Mouse (Mus musculus) ES-E14 (cell line): ENCODE measurements around the gene Olfr1248.

Source experiments
- CHD2 ChIP-seq: IDR thresholded peaks from 2 replicates; pipeline ENCODE4 v1.6.1; 2014; ENCODE audit warnings: mild to moderate bottlenecking, low read depth, low read length, inconsistent platforms
- HCFC1 ChIP-seq: IDR thresholded peaks from 2 replicates; pipeline ENCODE4 v1.6.1; 2012; ENCODE audit warnings: low read length, inconsistent platforms, borderline replicate concordance; ENCODE audit not compliant: insufficient read depth
- MAFK ChIP-seq: IDR thresholded peaks from 2 replicates; pipeline ENCODE4 v1.6.1; 2014; ENCODE audit warnings: mild to moderate bottlenecking, low read depth, low read length, inconsistent platforms; ENCODE audit not compliant: insufficient read depth
- ZC3H11A ChIP-seq: IDR thresholded peaks from 2 replicates; pipeline ENCODE4 v1.6.1; 2012; ENCODE audit warnings: low read depth, mild to moderate bottlenecking, inconsistent platforms, low read length, borderline replicate concordance
- ZNF384 ChIP-seq: IDR thresholded peaks from 2 replicates; pipeline ENCODE4 v1.6.1; 2012; ENCODE audit warnings: low read depth, low read length, inconsistent platforms

DNA sequence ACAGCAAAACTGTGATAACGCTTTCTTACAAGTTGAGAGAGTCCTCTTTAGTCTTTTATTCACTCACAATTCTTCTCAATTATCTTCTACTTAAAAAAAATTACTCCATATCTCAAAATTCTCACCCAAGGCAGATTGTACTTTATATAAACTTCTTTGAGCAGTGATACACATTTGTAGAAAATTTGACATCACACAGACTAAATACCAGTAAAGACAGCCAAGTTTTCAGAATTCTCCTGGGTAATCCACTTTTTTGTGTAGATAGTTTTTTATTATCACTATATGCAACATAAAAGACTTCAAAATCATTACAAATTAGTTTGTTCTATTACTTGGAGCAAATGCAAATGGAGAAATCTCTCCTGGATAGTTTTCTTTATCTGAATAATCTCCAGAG lies 39.7 kb downstream of the Olfr1248 start, which contains the start of gene Olfr1245:
- TF ChIP-seq MAFK: no peak
- TF ChIP-seq ZC3H11A: no peak
- TF ChIP-seq HCFC1: no peak
- no peak for TF ChIP-seq CHD2
- no peak for TF ChIP-seq ZNF384
